Mouse (Mus musculus): ENCODE measurements around the gene Gucy2d. TPM values are rescaled to one million over a fixed set of nuclear protein-coding genes. Genes with fewer than 3 reads are reported as not detected.

Gucy2d gene
- polyA plus RNA-seq, 1 experiment: 8.7 TPM

DNA sequence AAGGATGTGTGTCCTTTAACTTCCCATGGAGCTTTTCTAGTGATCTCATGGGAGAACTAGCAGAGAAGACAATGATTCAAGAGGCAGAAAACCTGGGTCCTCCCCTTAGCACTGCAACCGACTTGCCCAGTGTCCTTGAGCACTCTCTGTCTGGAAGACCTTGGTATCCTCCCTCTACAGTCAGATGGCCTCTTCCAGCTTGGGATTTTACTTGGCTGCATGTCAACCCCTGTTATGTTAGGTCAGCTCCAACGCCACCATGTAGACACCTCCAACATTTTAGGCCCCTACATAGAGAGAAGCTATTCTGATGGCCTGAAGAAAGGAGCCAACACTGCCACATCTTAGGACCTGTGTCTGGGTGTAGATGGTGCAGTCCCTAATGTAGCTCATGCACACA is 32.3 kb downstream of the Gucy2d start:
- peaks cover 2% of the 10 kb centered on the region; the same call in 1 of the 2 replicates for H3K4me1 ChIP-seq (ENCODE audit: control insufficient read depth, insufficient read depth, low read length)
- no peaks in the 10 kb centered on the region for H3K27me3 ChIP-seq (ENCODE audit: control insufficient read depth, insufficient read depth, low read length)
- H3K4me3 ChIP-seq (ENCODE audit: control insufficient read depth, low read depth, low read length): no peak overlapping the region
- H3K27ac ChIP-seq (ENCODE audit: control insufficient read depth, insufficient read depth, low read depth, low read length): no peak overlapping the region
- H3K36me3 ChIP-seq (ENCODE audit: control insufficient read depth, insufficient read depth, low read length): no peaks in the 10 kb centered on the region
- TF ChIP-seq POLR2A (IDR thresholded peaks at IDR 0.05; ENCODE audit: control insufficient read depth, low read depth, low read length) (no peak), CTCF (IDR thresholded peaks at IDR 0.05; ENCODE audit: control insufficient read depth, insufficient read depth, insufficient replicate concordance, low read depth, low read length) (no peak)

DNA sequence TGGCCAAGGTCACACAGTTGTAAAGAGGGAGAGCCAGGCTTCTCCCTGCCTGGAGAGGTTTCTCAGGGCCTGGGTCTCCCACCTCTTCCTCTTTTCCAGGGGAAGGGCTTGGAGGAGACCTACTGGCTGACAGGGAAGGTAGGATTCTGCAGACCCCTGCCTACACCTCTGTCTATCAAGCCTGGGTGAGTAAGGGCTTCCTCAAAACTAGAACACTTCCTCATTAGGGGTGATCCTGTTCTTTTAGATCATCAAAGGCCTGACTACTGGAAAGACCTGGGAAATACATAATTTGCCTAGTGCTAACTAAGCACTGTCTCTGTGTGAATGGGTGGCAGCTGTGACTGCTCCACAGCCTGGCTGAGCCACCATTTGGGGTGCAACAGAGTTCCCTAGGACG is 34.3 kb downstream of the Gucy2d start:
- Histone ChIP-seq H3K27ac (ENCODE audit: control insufficient read depth, insufficient read depth, low read depth, low read length) (no peak overlapping the region), H3K4me1 (ENCODE audit: control insufficient read depth, insufficient read depth, low read length) (peaks cover 2% of the 10 kb centered on the region; the same call in 1 of the 2 replicates), H3K4me3 (ENCODE audit: control insufficient read depth, low read depth, low read length) (no peak overlapping the region), H3K27me3 (ENCODE audit: control insufficient read depth, insufficient read depth, low read length) (no peaks in the 10 kb centered on the region), H3K36me3 (ENCODE audit: control insufficient read depth, insufficient read depth, low read length) (no peaks in the 10 kb centered on the region)
- TF ChIP-seq CTCF (IDR thresholded peaks at IDR 0.05; ENCODE audit: control insufficient read depth, insufficient read depth, insufficient replicate concordance, low read depth, low read length): no peak
- TF ChIP-seq POLR2A (IDR thresholded peaks at IDR 0.05; ENCODE audit: control insufficient read depth, low read depth, low read length): no peak

DNA sequence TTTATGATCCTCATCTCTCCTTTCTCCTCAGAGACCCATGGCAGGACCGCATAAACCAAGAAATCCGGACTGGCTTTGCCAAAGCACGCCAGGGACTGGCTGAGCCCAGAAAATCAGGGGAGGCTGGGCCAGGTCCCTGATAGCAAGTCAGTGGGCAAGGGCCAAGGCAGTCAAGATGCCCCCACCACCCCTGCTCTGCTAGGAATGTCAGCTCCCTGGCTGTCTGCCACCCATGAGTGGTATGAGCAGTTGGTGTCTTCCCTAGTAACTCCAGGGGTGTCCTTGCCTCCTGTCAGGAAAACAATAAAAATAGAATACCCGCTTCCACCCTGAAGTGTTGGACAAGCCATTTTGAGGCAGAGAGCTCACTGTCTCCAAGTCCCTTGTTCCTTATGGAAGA is 36.9 kb downstream of the Gucy2d start:
- Histone ChIP-seq H3K4me3 (ENCODE audit: control insufficient read depth, low read depth, low read length) (no peak overlapping the region), H3K36me3 (ENCODE audit: control insufficient read depth, insufficient read depth, low read length) (no peaks in the 10 kb centered on the region), H3K4me1 (ENCODE audit: control insufficient read depth, insufficient read depth, low read length) (no peaks in the 10 kb centered on the region), H3K27me3 (ENCODE audit: control insufficient read depth, insufficient read depth, low read length) (no peaks in the 10 kb centered on the region), H3K27ac (ENCODE audit: control insufficient read depth, insufficient read depth, low read depth, low read length) (no peak overlapping the region)
- TF ChIP-seq POLR2A (IDR thresholded peaks at IDR 0.05; ENCODE audit: control insufficient read depth, low read depth, low read length) (no peak), CTCF (IDR thresholded peaks at IDR 0.05; ENCODE audit: control insufficient read depth, insufficient read depth, insufficient replicate concordance, low read depth, low read length) (no peak)

DNA sequence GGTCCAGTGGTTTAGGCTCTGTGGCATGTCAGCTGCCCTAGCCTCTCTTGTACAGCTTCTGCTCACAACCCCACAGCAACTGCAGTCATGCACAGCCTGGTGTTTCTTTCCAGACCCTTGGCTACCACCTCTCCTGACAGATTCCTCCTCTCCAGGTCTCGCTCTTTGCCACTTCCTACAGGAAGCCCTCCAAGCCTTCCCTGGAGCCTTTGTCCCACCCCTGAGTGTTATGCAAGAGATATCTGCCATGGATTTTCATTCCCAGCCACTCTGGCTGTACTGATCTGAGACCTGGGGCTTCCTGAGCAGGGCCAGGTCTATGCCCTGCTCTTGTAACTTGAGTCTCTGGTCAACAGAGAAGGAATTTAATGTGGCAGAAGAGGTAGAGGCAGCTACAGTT is 40.3 kb downstream of the Gucy2d start:
- Histone ChIP-seq H3K27ac (ENCODE audit: control insufficient read depth, insufficient read depth, low read depth, low read length) (no peak overlapping the region), H3K36me3 (ENCODE audit: control insufficient read depth, insufficient read depth, low read length) (no peaks in the 10 kb centered on the region), H3K4me1 (ENCODE audit: control insufficient read depth, insufficient read depth, low read length) (no peaks in the 10 kb centered on the region), H3K27me3 (ENCODE audit: control insufficient read depth, insufficient read depth, low read length) (no peaks in the 10 kb centered on the region), H3K4me3 (ENCODE audit: control insufficient read depth, low read depth, low read length) (no peak overlapping the region)
- TF ChIP-seq CTCF (IDR thresholded peaks at IDR 0.05; ENCODE audit: control insufficient read depth, insufficient read depth, insufficient replicate concordance, low read depth, low read length) (no peak), POLR2A (IDR thresholded peaks at IDR 0.05; ENCODE audit: control insufficient read depth, low read depth, low read length) (no peak)

DNA sequence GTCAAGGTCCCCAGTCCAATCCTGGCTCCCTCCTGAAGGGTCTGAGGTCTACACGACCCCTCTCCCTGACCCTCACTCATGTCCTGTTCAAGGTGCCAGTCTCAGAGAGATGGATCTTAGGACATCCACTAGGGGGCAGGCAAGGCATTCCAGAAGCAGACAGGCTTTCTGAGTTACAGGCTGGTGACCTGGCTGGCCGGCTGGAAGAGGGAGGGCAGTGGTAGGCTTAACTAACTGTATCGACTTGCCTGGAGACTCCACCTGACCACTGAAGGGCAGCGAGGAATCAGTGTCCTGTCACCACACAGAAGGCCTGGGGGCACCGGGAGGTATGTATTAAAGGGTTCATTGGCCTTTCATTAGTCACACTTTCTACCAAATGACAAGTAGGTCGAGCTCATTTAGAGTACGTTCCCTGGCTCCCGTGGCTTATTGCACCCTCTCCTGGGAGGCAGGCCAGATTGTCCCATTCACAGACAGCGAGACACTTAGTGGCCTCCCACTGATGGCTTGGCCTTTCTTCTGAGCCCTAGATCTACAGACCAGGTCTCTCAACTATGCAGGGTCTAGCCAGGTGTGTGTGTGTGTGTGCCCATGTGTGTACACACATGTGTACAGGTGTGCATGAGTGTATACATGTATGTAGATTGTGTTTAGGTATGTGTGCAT is 41.0 kb downstream of the Gucy2d start:
- no peak overlapping the region for H3K4me3 ChIP-seq (ENCODE audit: control insufficient read depth, low read depth, low read length)
- H3K27ac ChIP-seq (ENCODE audit: control insufficient read depth, insufficient read depth, low read depth, low read length): no peak overlapping the region
- TF ChIP-seq CTCF (IDR thresholded peaks at IDR 0.05; ENCODE audit: control insufficient read depth, insufficient read depth, insufficient replicate concordance, low read depth, low read length) (peak; percentile 87), POLR2A (IDR thresholded peaks at IDR 0.05; ENCODE audit: control insufficient read depth, low read depth, low read length) (no peak)
- no peaks in the 10 kb centered on the region for H3K27me3 ChIP-seq (ENCODE audit: control insufficient read depth, insufficient read depth, low read length)
- no peaks in the 10 kb centered on the region for H3K36me3 ChIP-seq (ENCODE audit: control insufficient read depth, insufficient read depth, low read length)
- no peaks in the 10 kb centered on the region for H3K4me1 ChIP-seq (ENCODE audit: control insufficient read depth, insufficient read depth, low read length)

DNA sequence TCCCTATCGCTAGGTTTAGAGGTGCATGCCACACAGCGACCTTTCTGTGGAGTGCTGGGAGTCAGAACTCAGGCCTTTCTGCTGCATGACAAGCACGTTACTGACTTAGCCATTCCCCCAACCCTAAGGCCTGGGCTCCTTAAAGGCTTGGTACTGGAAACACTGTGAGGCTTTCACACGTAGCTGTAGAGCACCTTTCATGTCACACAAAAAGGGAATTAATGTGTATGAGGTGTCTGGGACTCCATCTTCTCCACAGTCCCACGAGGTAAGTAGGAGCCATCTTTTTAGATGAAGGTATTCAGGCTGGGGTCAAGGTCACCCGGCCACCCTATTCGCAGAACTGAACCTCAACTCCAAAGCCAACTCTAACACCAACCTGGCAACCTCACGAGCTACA is 41.6 kb downstream of the Gucy2d start:
- no peak for TF ChIP-seq POLR2A (IDR thresholded peaks at IDR 0.05; ENCODE audit: control insufficient read depth, low read depth, low read length)
- no peak for TF ChIP-seq CTCF (IDR thresholded peaks at IDR 0.05; ENCODE audit: control insufficient read depth, insufficient read depth, insufficient replicate concordance, low read depth, low read length)
- H3K4me3 ChIP-seq (ENCODE audit: control insufficient read depth, low read depth, low read length): no peak overlapping the region
- no peaks in the 10 kb centered on the region for H3K36me3 ChIP-seq (ENCODE audit: control insufficient read depth, insufficient read depth, low read length)

DNA sequence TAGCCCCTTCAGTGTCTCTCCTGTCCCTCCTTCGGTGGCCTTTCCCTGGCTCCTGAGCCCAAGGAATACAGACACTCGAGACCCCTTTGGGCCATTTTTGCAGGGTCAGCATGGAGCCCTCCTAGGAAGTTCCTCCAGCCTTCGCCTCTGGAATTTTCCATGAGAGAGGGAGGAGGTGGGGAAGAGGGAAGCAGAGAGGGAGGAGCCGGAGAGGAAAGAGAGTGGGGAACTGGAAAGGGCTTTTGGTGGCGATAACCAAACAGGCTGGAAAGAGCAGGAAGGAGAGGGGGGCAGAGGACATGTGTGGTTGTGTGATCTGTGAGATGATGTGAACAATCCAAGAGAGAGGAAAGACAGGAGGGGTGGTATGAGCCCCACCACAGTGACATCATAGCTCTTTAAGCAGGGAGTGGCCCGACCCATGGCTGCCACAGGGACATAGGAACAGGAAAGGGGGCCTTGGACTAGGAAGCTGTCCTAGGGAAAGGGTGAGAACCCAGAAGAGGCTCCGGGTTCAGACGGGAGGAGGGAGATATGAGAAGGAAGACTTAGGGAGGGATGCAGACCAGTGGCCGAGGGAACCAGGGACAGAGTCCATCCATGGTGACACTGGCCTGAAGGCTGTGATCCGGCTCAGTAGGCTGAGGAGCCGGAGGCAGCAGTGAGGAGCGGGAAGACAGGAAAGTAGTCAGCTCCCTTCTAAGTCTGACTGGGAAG is 42.5 kb downstream of the Gucy2d start:
- Histone ChIP-seq H3K4me3 (ENCODE audit: control insufficient read depth, low read depth, low read length) (no peak overlapping the region), H3K36me3 (ENCODE audit: control insufficient read depth, insufficient read depth, low read length) (no peaks in the 10 kb centered on the region), H3K27ac (ENCODE audit: control insufficient read depth, insufficient read depth, low read depth, low read length) (no peak overlapping the region), H3K4me1 (ENCODE audit: control insufficient read depth, insufficient read depth, low read length) (no peaks in the 10 kb centered on the region), H3K27me3 (ENCODE audit: control insufficient read depth, insufficient read depth, low read length) (no peaks in the 10 kb centered on the region)
- TF ChIP-seq POLR2A (IDR thresholded peaks at IDR 0.05; ENCODE audit: control insufficient read depth, low read depth, low read length): no peak
- TF ChIP-seq CTCF (IDR thresholded peaks at IDR 0.05; ENCODE audit: control insufficient read depth, insufficient read depth, insufficient replicate concordance, low read depth, low read length): no peak

More for the DNA sequence above, 41.6 kb downstream of the Gucy2d start:
- no peak overlapping the region for H3K27ac ChIP-seq (ENCODE audit: control insufficient read depth, insufficient read depth, low read depth, low read length)
- H3K27me3 ChIP-seq (ENCODE audit: control insufficient read depth, insufficient read depth, low read length): no peaks in the 10 kb centered on the region
- H3K4me1 ChIP-seq (ENCODE audit: control insufficient read depth, insufficient read depth, low read length): no peaks in the 10 kb centered on the region
